In genomic region chr6:85431274-85431841, GRCm38 (mm10) we compare ENCODE assay signal across 9 mouse cellular contexts. TPM values are rescaled to one million over a fixed set of nuclear protein-coding genes. Genes with fewer than 3 reads are reported as not detected.
DNase-seq lines count a peak whose midpoint lies in the region; ATAC-seq lines count a peak whose summit lies in the region.
"Had no signal": no experiment of that assay in that cellular context is flagged by ENCODE, and none has a peak within 500 bp of the region (broad histone marks: within the 10 kb centered on the region; RNA-seq: fewer than 3 reads in every experiment).

No protein-coding gene starts in this region.

- H3K36me3 ChIP-seq in heart, embryonic 14.5 days (ENCODE audit: control insufficient read depth, insufficient read depth, low read length), result no peaks in the 10 kb centered on the region
- no peaks in the 10 kb centered on the region for H3K36me3 ChIP-seq in forebrain, embryonic 16.5 days (ENCODE audit: control insufficient read depth, insufficient read depth)
- H3K36me3 ChIP-seq in macrophage (ENCODE audit: inconsistent target), result no peaks in the 10 kb centered on the region

- peak overlapping the region; percentile 70 to 94 for H3K4me3 ChIP-seq in heart, embryonic 14.5 days (ENCODE audit: control insufficient read depth in 1 of 2, insufficient read depth in 1 of 2, low read depth in 1 of 2, low read length in 2 of 2)
- peak overlapping the region; percentile 88 for H3K4me3 ChIP-seq in forebrain, embryonic 16.5 days (replicated peaks; ENCODE audit: low read length)
- H3K4me3 ChIP-seq in macrophage (ENCODE audit: inconsistent target), result peak overlapping the region; percentile 53

- WGBS in heart, embryonic 14.5 days, result 55% methylated on average over 8 of the region's 8 CpGs
- WGBS in forebrain, embryonic 16.5 days, result 51% methylated on average over 8 of the region's 8 CpGs
- 57% methylated on average over 8 of the region's 8 CpGs for WGBS in macrophage (ENCODE audit: missing documents)

- H3K79me2 ChIP-seq in macrophage (ENCODE audit: inconsistent target), result peaks cover 21% of the 10 kb centered on the region

- peak overlapping the region; percentile 91 for H3K4me2 ChIP-seq in heart, embryonic 14.5 days (ENCODE audit: low read length)
- H3K4me2 ChIP-seq in forebrain, embryonic 16.5 days (ENCODE audit: low read length), result peak overlapping the region; percentile 90

- H3K9ac ChIP-seq in heart, embryonic 14.5 days (ENCODE audit: low read length), result peak overlapping the region; percentile 86
- H3K9ac ChIP-seq in forebrain, embryonic 16.5 days (replicated peaks; ENCODE audit: low read depth, low read length), result peak overlapping the region; percentile 82

- H3K27me3 ChIP-seq in heart, embryonic 14.5 days (ENCODE audit: control insufficient read depth, insufficient read depth, low read length), result peaks cover 8% of the 10 kb centered on the region; the same call in 1 of the 2 replicates
- H3K27me3 ChIP-seq in forebrain, embryonic 16.5 days (replicated peaks; ENCODE audit: control insufficient read depth, insufficient read depth, low read length), result no peaks in the 10 kb centered on the region

- peaks cover 5 to 7% of the 10 kb centered on the region in 2 experiments; a peak in 2 of 4 replicates for H3K4me1 ChIP-seq in heart, embryonic 14.5 days (ENCODE audit: control insufficient read depth in 2 of 2, insufficient read depth in 2 of 2, low read length in 2 of 2)
- peaks cover 7% of the 10 kb centered on the region for H3K4me1 ChIP-seq in forebrain, embryonic 16.5 days (replicated peaks; ENCODE audit: control insufficient read depth, insufficient read depth, low read length)

- no peak overlapping the region for H3K27ac ChIP-seq in heart, embryonic 14.5 days (replicated peaks in 1 of 2; ENCODE audit: control insufficient read depth in 1 of 2, insufficient read depth in 1 of 2, low read depth in 2 of 2, low read length in 2 of 2)
- H3K27ac ChIP-seq in forebrain, embryonic 16.5 days (ENCODE audit: low read length), result no peak overlapping the region
- no peak overlapping the region for H3K27ac ChIP-seq in macrophage

- H3K9me3 ChIP-seq in heart, embryonic 14.5 days (ENCODE audit: control insufficient read depth, low read length), result no peaks in the 10 kb centered on the region
- H3K9me3 ChIP-seq in forebrain, embryonic 16.5 days (ENCODE audit: control insufficient read depth, low read length), result no peaks in the 10 kb centered on the region

- intact Hi-C loops in heart, postnatal 36 days (cut with DNase I), result no loop called here

- DNase-seq in heart, postnatal 36 days, result no peak
- peak; percentile 50 for DNase-seq in ES-CJ7 (ENCODE audit: low read depth, low spot score)
- no peak for DNase-seq in spleen, postnatal 36 days (ENCODE audit: low spot score in 2 of 2)
- DNase-seq in c-Kit-positive CD71-positive TER-119-positive erythroid progenitor cells, embryonic 14.5 days (ENCODE audit: low spot score), result no peak
- no peak for DNase-seq in adrenal gland, postnatal 14 days

- no peak for ATAC-seq in heart, embryonic 14.5 days (ENCODE audit: insufficient number of reproducible peaks, insufficient read depth, low FRiP score, low read depth)
- ATAC-seq in forebrain, embryonic 16.5 days, result peak; percentile 65

RNA-seq across cellular contexts. Expression of gene Smyd5, which starts 0.4 kb away (rescaled TPM):
- 30.5 and 33.5 TPM in 2 replicates for polyA plus RNA-seq in heart, embryonic 14.5 days (2014; fragmentation: Nextera tagmentation; extraction: Ambion mirVana)
- total RNA-seq in heart, postnatal 36 days (2021), result 1 to 10 TPM; 7.8 to 9.2 TPM
- polyA plus RNA-seq in forebrain, embryonic 16.5 days (2015; fragmentation: Nextera tagmentation; extraction: Ambion mirVana), result 57.9 and 69.8 TPM in 2 replicates
- 10 to 100 TPM; 10.2 to 54.1 (median 31.6) TPM for total RNA-seq in macrophage (2018; cell fraction: chromatin; rRNA removed)
- total RNA-seq in macrophage (2018; cell fraction: cytosol; rRNA removed), result 10 to 100 TPM in 17 of 26 experiments, 1 to 10 TPM in 9; 7.0 to 14.7 (median 11.7) TPM
- total RNA-seq in macrophage (2018; cell fraction: nucleus; rRNA removed), result 10 to 100 TPM in 22 of 26 experiments, 1 to 10 TPM in 4; 6.3 to 77.0 (median 18.5) TPM
- polyA plus RNA-seq in macrophage (2018), result 9.5 to 26.7 TPM (median 17.2 TPM) in 3 replicates
- 25.0 and 33.0 TPM in 2 replicates for total RNA-seq in adrenal gland, postnatal 14 days (2021)

RNA-seq across cellular contexts. Expression of gene Noto, which starts 7.7 kb away (rescaled TPM):
- not detected in 2 replicates for polyA plus RNA-seq in heart, embryonic 14.5 days (2014; fragmentation: Nextera tagmentation; extraction: Ambion mirVana)
- total RNA-seq in heart, postnatal 36 days (2021), result not detected
- not detected in 2 replicates for polyA plus RNA-seq in forebrain, embryonic 16.5 days (2015; fragmentation: Nextera tagmentation; extraction: Ambion mirVana)
- total RNA-seq in macrophage (2018; cell fraction: chromatin; rRNA removed), result not detected
- total RNA-seq in macrophage (2018; cell fraction: cytosol; rRNA removed), result not detected
- not detected for total RNA-seq in macrophage (2018; cell fraction: nucleus; rRNA removed)
- polyA plus RNA-seq in macrophage (2018), result not detected in 3 replicates
- not detected in 2 replicates for total RNA-seq in adrenal gland, postnatal 14 days (2021)
- total RNA-seq: gastrocnemius, postnatal 14 days had no signal

RNA-seq across cellular contexts. Expression of gene Cct7, which starts 20.0 kb away (rescaled TPM):
- polyA plus RNA-seq in heart, embryonic 14.5 days (2014; fragmentation: Nextera tagmentation; extraction: Ambion mirVana), result 355 and 372 TPM in 2 replicates
- total RNA-seq in heart, postnatal 36 days (2021), result 100 to 1,000 TPM; 151 TPM
- 666 and 671 TPM in 2 replicates for polyA plus RNA-seq in forebrain, embryonic 16.5 days (2015; fragmentation: Nextera tagmentation; extraction: Ambion mirVana)
- 10 to 100 TPM; 11.9 to 59.4 (median 41.7) TPM for total RNA-seq in macrophage (2018; cell fraction: chromatin; rRNA removed)
- total RNA-seq in macrophage (2018; cell fraction: cytosol; rRNA removed), result 100 to 1,000 TPM in 6 of 26 experiments, 10 to 100 TPM in 20; 71.7 to 111 (median 91.9) TPM
- total RNA-seq in macrophage (2018; cell fraction: nucleus; rRNA removed), result 100 to 1,000 TPM in 1 of 26 experiments, 10 to 100 TPM in 25; 24.6 to 106 (median 58.2) TPM
- 85.7 to 180 TPM (median 90.7 TPM) in 3 replicates for polyA plus RNA-seq in macrophage (2018)
- 218 and 224 TPM in 2 replicates for total RNA-seq in adrenal gland, postnatal 14 days (2021)

RNA-seq across cellular contexts. Expression of gene Pradc1, which starts 20.4 kb away (rescaled TPM):
- polyA plus RNA-seq in heart, embryonic 14.5 days (2014; fragmentation: Nextera tagmentation; extraction: Ambion mirVana), result 26.0 and 28.8 TPM in 2 replicates
- 10 to 100 TPM; 10.7 to 14.7 TPM for total RNA-seq in heart, postnatal 36 days (2021)
- 24.5 and 28.6 TPM in 2 replicates for polyA plus RNA-seq in forebrain, embryonic 16.5 days (2015; fragmentation: Nextera tagmentation; extraction: Ambion mirVana)
- 10 to 100 TPM in 5 of 26 experiments, 1 to 10 TPM in 19, not detected in 2; 1.1 to 16.3 (median 4.7) TPM for total RNA-seq in macrophage (2018; cell fraction: chromatin; rRNA removed)
- 1 to 10 TPM; 2.3 to 6.9 (median 4.7) TPM for total RNA-seq in macrophage (2018; cell fraction: cytosol; rRNA removed)
- 10 to 100 TPM in 4 of 26 experiments, 1 to 10 TPM in 21, under 1 TPM in 1; 0.85 to 20.5 (median 4.6) TPM for total RNA-seq in macrophage (2018; cell fraction: nucleus; rRNA removed)
- 3.2 to 11.8 TPM (median 7.2 TPM) in 3 replicates for polyA plus RNA-seq in macrophage (2018)
- total RNA-seq in adrenal gland, postnatal 14 days (2021), result 13.8 and 15.2 TPM in 2 replicates

RNA-seq across cellular contexts. Expression of gene Rab11fip5, which starts 56.9 kb away (rescaled TPM):
- 36.5 and 42.2 TPM in 2 replicates for polyA plus RNA-seq in heart, embryonic 14.5 days (2014; fragmentation: Nextera tagmentation; extraction: Ambion mirVana)
- 10 to 100 TPM; 65.0 to 67.0 TPM for total RNA-seq in heart, postnatal 36 days (2021)
- polyA plus RNA-seq in forebrain, embryonic 16.5 days (2015; fragmentation: Nextera tagmentation; extraction: Ambion mirVana), result 15.4 and 19.3 TPM in 2 replicates
- total RNA-seq in macrophage (2018; cell fraction: chromatin; rRNA removed), result 10 to 100 TPM in 24 of 26 experiments, 1 to 10 TPM in 2; 4.5 to 67.9 (median 27.2) TPM
- total RNA-seq in macrophage (2018; cell fraction: cytosol; rRNA removed), result 100 to 1,000 TPM in 1 of 26 experiments, 10 to 100 TPM in 25; 23.9 to 104 (median 44.7) TPM
- total RNA-seq in macrophage (2018; cell fraction: nucleus; rRNA removed), result 10 to 100 TPM; 15.6 to 85.3 (median 32.2) TPM
- 38.4 to 80.5 TPM (median 38.6 TPM) in 3 replicates for polyA plus RNA-seq in macrophage (2018)
- total RNA-seq in adrenal gland, postnatal 14 days (2021), result 22.7 and 28.7 TPM in 2 replicates
